Mouse (Mus musculus) brain, embryonic 14.5 days (tissue): Measurements from ENCODE around the gene Fdxacb1.

Experiments used
- CTCF ChIP-seq: fragments of 200-500 bp; IDR thresholded peaks from 2 replicates; pipeline ENCODE4 v1.5.1; 2012; ENCODE audit warnings: inconsistent platforms, mild to moderate bottlenecking, moderate library complexity, borderline replicate concordance; ENCODE audit not compliant: insufficient read depth, insufficient read length; ENCODE audit errors: extremely low read depth
- POLR2A ChIP-seq: fragments of 200-500 bp; IDR thresholded peaks from 2 replicates; pipeline ENCODE4 v1.6.1; 2012; ENCODE audit warnings: mild to moderate bottlenecking, inconsistent platforms, borderline replicate concordance; ENCODE audit not compliant: poor library complexity, insufficient read depth, insufficient read length, severe bottlenecking; ENCODE audit errors: extremely low read depth

- TF ChIP-seq POLR2A (no peak), CTCF (no peak)
Observed at GRCm38 (mm10) chr9:50740867-50741784, 26.9 kb upstream of the Fdxacb1 start.
